Mouse (Mus musculus) ES-E14 (cell line): ENCODE results near the gene Zfp646.

Source experiments
- CHD2 ChIP-seq: IDR thresholded peaks from 2 replicates; pipeline ENCODE4 v1.6.1; 2014; ENCODE audit warnings: mild to moderate bottlenecking, low read depth, low read length, inconsistent platforms
- HCFC1 ChIP-seq: IDR thresholded peaks from 2 replicates; pipeline ENCODE4 v1.6.1; 2012; ENCODE audit warnings: low read length, inconsistent platforms, borderline replicate concordance; ENCODE audit not compliant: insufficient read depth
- MAFK ChIP-seq: IDR thresholded peaks from 2 replicates; pipeline ENCODE4 v1.6.1; 2014; ENCODE audit warnings: mild to moderate bottlenecking, low read depth, low read length, inconsistent platforms; ENCODE audit not compliant: insufficient read depth
- ZC3H11A ChIP-seq: IDR thresholded peaks from 2 replicates; pipeline ENCODE4 v1.6.1; 2012; ENCODE audit warnings: low read depth, mild to moderate bottlenecking, inconsistent platforms, low read length, borderline replicate concordance
- ZNF384 ChIP-seq: IDR thresholded peaks from 2 replicates; pipeline ENCODE4 v1.6.1; 2012; ENCODE audit warnings: low read depth, low read length, inconsistent platforms

DNA sequence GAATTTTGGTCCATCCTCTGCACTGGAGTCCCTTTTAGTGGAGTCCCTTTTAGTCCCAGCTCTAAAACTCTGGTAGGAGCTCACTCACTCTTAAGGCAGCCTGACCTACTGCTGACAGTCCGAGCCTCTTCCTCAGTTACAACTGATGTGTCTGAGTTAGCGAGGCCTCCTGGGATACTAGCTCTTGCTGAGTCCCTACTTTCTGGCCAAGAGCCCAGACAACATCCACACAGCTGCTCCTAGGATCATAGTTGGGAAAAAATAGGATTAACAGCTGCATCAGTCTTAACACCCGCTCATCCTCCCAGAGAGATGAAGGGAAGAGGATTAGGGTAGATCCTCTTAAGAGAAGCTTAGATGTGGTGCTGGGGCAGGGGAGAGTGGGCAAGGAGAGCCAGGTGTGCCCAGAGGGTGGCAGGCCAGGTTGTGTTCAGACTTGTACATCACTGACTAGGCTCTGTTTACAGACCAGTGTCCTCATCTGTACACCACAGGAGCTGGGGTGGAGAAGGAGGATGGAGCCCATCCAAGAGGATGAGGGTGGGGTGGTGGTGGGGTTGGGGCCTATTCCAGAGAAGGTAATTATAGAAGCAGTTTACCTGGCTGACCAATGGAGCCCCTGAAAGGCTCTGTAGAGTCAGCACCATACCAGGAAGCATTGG is 6.7 kb upstream of the Zfp646 start:
- TF ChIP-seq ZC3H11A (no peak), CHD2 (no peak), MAFK (no peak), HCFC1 (no peak), ZNF384 (no peak)
